Mouse (Mus musculus) Patski (cell line): ENCODE measurements around the gene Hand1. TPM values are rescaled to one million over a fixed set of nuclear protein-coding genes. Genes with fewer than 3 reads are reported as not detected.

Experiments used
- ATAC-seq: fragments of 100-300 bp; one replicate; pipeline ENCODE4 v1.8.0; 2021
- CTCF ChIA-PET: fragments of 350-600 bp; sonication (Branson Sonifier 250); formaldehyde crosslinking; loops from one replicate; lab custom pipeline; 2022; ENCODE audit warnings: inconsistent platforms; lab: Charles Lee
- POLR2A ChIA-PET: fragments of 350-600 bp; sonication (Branson Sonifier 250); formaldehyde crosslinking; loops from one replicate; lab custom pipeline; 2022; ENCODE audit warnings: antibody characterized with exemption, inconsistent platforms; lab: Charles Lee
- DNase-seq: peaks from one replicate; pipeline ENCODE4 v3.0.0-alpha.2; 2011; ENCODE audit warnings: low read depth, low spot score
- H3K27me3 ChIP-seq: fragments of 371-371 bp; one replicate; pipeline ENCODE4 v1.5.1; 2021
- CTCF ChIP-seq: fragments of 100-300 bp; IDR thresholded peaks from one replicate; pipeline ENCODE4 v1.5.1; 2021
- in situ Hi-C: fragments of 300-500 bp; cut with MboI; formaldehyde crosslinking; loops from 3 replicates; pipeline ENCODE4 v1.11.1; 2018; ENCODE audit warnings: low pct_unique_long_range_greater_than_20kb, mixed read lengths
- polyA plus RNA-seq: library from polyadenylated mRNA; unstranded; gene quantifications from one replicate; pipeline ENCODE4 v1.2.3, GENCODE M21; 2021

Hand1 gene
- polyA plus RNA-seq: not detected

DNA sequence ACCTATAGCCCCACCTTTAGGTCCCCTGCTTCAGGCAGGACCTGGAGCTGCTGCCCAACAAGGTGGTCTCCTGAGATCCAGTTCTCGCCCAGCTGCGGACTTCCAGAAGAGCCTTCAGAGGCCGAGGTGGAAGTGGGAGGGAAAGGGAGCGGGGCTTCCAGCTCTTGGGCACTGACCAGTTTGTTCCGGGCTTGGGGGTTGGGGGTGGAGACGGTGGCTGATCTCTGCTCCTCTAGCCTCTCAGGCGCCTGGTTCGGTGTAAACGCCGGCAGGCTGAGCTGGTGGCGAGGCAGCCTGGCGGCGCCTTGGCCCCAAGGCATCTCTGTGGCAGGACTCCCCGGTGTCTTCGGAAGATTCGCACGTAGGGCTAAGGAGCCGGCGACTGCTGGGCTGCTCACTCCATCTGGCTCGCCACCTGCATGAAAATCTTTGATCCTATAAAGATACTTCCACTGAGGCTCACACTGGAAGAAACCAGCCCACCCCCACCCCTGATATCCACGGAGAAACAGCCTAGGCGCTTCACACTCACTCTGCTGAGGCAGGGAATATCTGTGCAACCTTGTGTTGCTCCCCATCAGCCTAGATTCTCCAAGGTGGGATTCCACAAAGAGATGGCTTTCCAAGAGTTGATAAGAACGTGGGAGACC is at the start of gene Hand1:
Hand1 (minus strand) TSS at position 267 of the 650 bp plus-strand sequence.
- peaks cover 10% of the 10 kb centered on the region for H3K27me3 ChIP-seq
- in situ Hi-C loops: no loop called here
- TF ChIP-seq CTCF: no peak
- no peak for ATAC-seq
- ChIA-PET CTCF (no interaction called here), POLR2A (no interaction called here)
- no peak for DNase-seq

DNA sequence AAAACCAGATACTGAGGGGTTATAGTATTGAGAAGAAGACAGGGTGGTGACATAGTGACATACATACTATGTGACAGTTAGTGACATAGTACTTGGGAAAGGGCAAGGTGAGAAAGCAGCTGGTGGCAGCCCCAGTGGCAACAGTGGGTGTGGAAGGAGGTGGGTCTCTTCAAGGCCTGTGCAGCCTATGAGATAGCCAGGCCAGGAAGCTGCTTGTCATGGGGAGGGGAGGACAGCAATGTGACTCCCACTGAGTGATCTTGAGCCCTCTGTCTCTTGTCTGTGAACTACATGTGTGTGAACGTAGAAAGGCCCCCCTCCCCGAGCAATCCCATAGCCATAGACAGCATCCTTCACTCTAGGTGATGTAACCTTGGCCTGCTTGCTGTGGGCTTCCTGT is 43.5 kb upstream of the Hand1 start:
- ATAC-seq (no peak), DNase-seq (no peak)
- in situ Hi-C loops: no loop called here
- ChIA-PET POLR2A (no interaction called here), CTCF (no interaction called here)
- H3K27me3 ChIP-seq: no peaks in the 10 kb centered on the region
- TF ChIP-seq CTCF: no peak

DNA sequence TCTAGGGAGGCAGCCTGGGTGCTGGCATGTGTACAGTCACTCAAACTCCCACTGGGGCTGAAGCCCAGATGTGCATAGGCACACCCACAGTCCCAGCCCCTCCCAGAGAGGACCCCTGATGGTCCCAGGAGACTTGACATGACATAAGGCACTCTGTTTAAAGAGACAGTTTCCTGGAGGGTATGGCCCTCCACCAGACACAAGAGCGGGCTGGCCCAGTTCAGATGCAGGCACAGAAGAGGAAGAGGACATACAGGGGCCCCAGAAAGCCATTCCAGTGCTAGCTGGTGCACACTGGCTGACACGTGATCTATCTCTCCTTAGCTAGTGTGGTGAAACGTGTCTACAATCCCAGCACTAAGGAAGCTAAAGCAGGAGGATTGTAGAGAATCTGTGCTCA is 40.4 kb upstream of the Hand1 start:
- CTCF ChIA-PET: no interaction called here
- H3K27me3 ChIP-seq: no peaks in the 10 kb centered on the region
- no peak for DNase-seq
- in situ Hi-C loops: no loop called here
- no peak for TF ChIP-seq CTCF
- ATAC-seq: no peak
- POLR2A ChIA-PET: interaction anchor here (0.7 kb wide), 1 partner anchor 256 kb away, joined by 3 read pairs; no protein-coding TSS in a partner anchor

DNA sequence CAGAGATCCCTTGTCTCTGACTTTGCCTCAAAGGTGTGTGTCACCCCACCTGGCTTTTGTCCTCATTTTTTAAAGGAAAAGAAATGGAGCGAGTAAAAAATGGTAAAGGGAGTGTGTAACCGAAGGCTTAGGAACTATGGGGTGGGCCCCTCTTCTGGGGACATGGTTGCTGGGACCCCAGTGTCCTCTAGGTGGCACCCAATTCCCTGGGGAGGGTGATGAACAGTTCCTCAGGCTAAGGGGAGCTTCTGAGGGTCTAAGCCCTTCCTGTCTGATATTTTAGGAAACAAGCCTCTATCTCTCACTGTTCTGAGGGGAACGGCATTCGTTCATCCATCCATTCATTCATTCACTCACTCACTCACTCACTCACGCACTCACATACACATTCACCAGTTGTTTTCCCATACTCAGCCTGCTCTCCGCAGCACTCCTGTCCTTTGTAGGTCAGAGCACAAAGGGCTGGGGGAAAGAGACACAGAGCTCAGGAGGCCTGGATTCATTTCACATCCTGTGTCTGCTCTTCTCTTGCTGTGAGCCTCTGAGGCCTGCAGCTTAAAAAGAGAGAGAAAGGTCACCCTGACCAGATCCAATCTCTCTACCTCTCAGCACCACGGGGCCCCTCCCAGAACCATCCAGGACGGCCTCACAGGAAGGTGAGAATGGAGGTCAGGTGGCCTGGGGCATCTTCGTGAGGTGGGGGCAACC is 36.3 kb upstream of the Hand1 start:
- POLR2A ChIA-PET: interaction anchor here (0.7 kb wide), 1 partner anchor 70 kb away, joined by 3 read pairs; no protein-coding TSS in a partner anchor
- peak; percentile 86 for TF ChIP-seq CTCF
- in situ Hi-C loops: loop anchor here (5.0 kb wide), 1 partner anchor 48 kb away; no protein-coding TSS in a partner anchor
- CTCF ChIA-PET: interaction anchor here (0.8 to 2.1 kb wide), 4 partner anchors 10 to 66 kb away, joined by 3 to 6 read pairs (median 4); no protein-coding TSS in a partner anchor
- ATAC-seq: peak; percentile 65
- no peak for DNase-seq
- no peaks in the 10 kb centered on the region for H3K27me3 ChIP-seq

DNA sequence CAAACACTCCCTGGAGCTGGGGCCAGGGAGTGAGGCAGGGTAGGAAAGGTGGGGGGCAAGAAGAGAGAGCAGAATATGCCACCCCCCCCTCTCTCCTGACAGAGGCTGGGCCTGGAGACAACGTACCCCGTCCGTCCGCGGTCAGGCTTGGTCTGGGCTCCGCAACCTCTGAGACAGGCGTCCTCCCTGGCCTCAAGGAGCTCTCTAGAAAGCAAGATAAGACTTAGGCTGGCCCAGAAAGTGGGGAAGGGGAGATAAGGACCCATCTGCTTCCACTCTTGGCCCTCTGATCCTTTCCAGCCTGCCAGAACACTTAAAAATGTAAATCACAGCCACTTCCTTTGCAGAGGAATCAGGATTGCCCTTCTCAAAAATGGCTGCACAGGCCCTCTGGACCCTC is 33.8 kb upstream of the Hand1 start:
- no peak for DNase-seq
- no peaks in the 10 kb centered on the region for H3K27me3 ChIP-seq
- CTCF ChIA-PET: no interaction called here
- TF ChIP-seq CTCF: no peak
- POLR2A ChIA-PET: no interaction called here
- in situ Hi-C loops: loop anchor here (5.0 kb wide), 1 partner anchor 51 kb away; no protein-coding TSS in a partner anchor
- no peak for ATAC-seq

DNA sequence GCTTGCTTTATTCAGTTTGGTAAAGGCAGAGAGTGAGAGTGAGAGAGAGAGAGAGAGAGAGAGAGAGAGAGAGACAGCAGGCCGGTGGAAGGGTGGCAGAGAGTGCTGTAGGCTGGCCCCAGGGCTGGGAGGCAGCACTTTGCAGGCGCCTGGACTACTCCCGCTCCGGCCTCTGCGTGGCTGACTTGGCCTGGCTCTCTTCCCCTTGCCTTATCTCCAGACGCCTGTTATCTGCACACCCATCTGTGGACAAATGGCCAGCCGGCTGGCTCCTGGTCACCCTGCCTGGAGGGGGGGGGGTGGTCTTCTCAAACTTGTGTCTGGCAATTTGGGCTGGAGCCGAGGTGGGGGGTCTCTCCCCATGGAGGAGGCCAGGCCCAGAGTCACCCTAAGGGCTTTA is 32.0 kb upstream of the Hand1 start:
- in situ Hi-C loops: no loop called here
- DNase-seq: no peak
- POLR2A ChIA-PET: no interaction called here
- no peaks in the 10 kb centered on the region for H3K27me3 ChIP-seq
- ATAC-seq: no peak
- CTCF ChIA-PET: interaction anchor here (1.4 kb wide), 1 partner anchor 70 kb away, joined by 4 read pairs; no protein-coding TSS in a partner anchor
- no peak for TF ChIP-seq CTCF

DNA sequence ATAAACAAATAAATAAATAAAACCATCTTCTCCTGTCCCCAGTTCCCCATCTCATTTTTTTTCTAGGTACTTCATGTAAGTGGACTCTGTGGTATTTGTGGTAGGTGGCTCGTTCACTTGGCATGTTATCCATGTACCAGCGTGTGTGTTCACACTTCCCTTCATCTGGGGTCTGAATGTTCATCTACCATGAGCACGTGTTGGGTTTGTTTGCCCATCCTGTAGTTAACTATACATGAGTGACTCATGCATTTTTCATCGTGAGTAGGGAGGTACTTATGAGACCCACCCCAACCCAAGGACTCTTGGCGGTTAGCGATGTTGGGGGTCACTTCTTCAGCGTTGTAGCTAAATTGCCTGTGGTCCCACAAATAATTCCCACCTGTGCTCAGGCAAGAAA is 29.5 kb upstream of the Hand1 start:
- no peak for ATAC-seq
- no peak for TF ChIP-seq CTCF
- no peak for DNase-seq
- in situ Hi-C loops: no loop called here
- POLR2A ChIA-PET: no interaction called here
- CTCF ChIA-PET: no interaction called here
- no peaks in the 10 kb centered on the region for H3K27me3 ChIP-seq

DNA sequence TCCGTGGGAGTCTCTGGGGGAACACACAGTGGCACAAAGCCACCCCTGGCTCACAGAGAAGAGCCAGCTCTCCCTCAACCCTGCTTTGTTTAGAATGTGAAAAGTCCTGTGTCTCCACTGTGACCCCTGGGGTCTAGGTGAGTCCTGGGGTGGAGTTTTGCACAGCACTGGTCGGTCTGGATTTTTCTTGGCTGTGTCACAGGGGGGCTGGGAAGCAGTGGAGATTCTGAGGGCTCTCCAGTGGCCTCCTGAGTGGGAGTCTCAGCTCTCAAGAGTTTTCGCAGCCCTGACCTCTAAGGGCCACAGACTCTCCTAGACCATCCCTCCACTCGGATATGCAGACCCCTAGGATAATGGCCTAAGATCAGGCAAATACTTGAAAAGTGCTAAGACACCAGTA is 25.1 kb upstream of the Hand1 start:
- ChIA-PET POLR2A (no interaction called here), CTCF (no interaction called here)
- DNase-seq (no peak), ATAC-seq (no peak)
- no peak for TF ChIP-seq CTCF
- H3K27me3 ChIP-seq: no peaks in the 10 kb centered on the region
- in situ Hi-C loops: no loop called here

DNA sequence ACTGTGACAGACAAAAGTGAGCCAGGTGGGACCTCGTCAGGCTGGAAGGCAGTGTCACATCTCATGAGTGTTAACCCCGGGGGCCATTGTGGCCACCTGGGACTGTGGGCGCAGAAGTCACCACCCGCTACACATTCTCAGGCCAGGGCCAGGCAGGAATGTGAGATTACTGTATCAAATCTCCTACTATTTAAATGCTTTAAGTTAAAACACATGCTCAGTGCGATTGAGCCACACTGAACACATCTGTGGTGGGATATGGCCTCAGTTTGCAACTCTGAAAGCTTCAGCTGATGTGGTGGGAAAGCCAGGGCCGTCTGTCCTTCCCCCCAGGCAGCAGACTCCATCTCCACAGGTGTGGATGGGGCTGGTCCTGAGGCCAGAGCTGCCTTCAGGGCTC is 21.0 kb upstream of the Hand1 start:
- in situ Hi-C loops: no loop called here
- ATAC-seq (no peak), DNase-seq (no peak)
- H3K27me3 ChIP-seq: no peaks in the 10 kb centered on the region
- no peak for TF ChIP-seq CTCF
- POLR2A ChIA-PET: no interaction called here
- CTCF ChIA-PET: no interaction called here

DNA sequence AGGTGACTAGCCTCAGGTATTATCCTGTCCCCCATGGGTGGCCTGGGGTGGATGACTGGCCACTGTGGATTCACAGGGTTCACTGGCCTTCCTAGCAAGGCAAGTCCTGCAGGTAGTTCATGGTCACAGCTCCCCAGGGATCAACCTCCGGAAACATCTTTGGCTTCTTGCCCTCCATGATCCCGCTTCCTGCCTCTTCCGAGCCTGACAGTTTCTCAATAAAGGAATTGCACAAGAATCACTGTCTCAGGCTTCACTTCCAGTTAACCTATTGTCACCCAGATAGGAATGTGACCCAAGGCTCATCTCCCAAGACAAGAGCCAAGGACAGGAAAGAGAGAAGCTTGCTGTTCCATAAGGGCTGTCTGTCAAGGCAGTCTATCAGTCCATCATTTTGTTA is 18.3 kb upstream of the Hand1 start:
- DNase-seq (no peak), ATAC-seq (no peak)
- no peaks in the 10 kb centered on the region for H3K27me3 ChIP-seq
- in situ Hi-C loops: no loop called here
- no peak for TF ChIP-seq CTCF
- CTCF ChIA-PET: no interaction called here
- POLR2A ChIA-PET: no interaction called here

DNA sequence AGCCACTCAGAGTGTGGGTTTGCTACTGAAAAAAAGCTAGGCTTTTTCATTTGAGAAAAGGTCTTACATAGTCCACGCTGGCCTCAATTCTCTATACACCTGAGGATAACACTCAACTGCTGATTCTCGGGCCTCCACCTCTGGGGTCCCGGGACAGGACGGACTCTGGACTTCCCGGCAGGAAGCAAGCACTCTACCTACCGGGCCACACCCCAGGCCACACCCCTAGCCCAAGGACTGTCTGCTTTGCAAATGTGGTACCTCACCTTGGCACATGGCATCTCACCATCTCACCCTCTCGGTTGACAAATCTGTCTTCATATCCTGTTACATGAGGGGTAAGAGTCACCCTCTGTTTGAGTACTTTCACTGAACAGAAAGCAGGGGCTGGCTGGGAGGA is 17.7 kb upstream of the Hand1 start:
- ChIA-PET CTCF (interaction anchor here (0.8 kb wide), 1 partner anchor 85 kb away, joined by 3 read pairs; no protein-coding TSS in a partner anchor), POLR2A (no interaction called here)
- TF ChIP-seq CTCF: no peak
- in situ Hi-C loops: no loop called here
- H3K27me3 ChIP-seq: no peaks in the 10 kb centered on the region
- ATAC-seq (no peak), DNase-seq (no peak)
